Mouse (Mus musculus) testis, adult 2 months (tissue): ENCODE data around the gene Bin2.

Experiments
- CTCF ChIP-seq: fragments of 200-500 bp; IDR thresholded peaks from 2 replicates; pipeline ENCODE4 v1.5.1; 2012; ENCODE audit warnings: low read depth, mild to moderate bottlenecking, inconsistent platforms, low read length, moderate library complexity; ENCODE audit not compliant: control insufficient read depth, insufficient read depth, insufficient replicate concordance
- POLR2A ChIP-seq: fragments of 200-500 bp; IDR thresholded peaks from 2 replicates; pipeline ENCODE4 v1.6.1; 2012; ENCODE audit warnings: low read depth, mild to moderate bottlenecking, inconsistent platforms, low read length, moderate library complexity; ENCODE audit not compliant: control insufficient read depth

DNA sequence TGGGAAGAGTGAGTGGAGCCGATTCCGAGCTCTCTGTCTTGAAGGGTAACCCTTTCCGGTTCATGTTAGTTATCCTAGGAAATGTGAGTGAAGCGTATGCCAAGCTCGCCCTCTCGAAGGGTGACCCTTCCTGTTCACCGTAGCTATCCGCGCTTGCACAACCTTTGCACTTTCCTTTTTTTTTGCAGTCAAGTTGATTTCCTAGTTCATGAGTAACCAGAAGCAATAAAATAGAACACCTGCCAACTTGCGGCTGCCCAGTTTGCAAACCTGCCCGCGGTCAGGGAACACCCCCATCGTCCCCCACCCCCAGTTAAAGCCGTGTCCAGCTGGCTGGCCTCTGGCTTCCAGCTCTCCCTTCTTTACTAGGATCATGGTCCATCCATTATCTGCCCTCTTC is 9.7 kb upstream of the Bin2 start:
- TF ChIP-seq CTCF (peak; percentile 15; the same call in 1 of the 2 replicates), POLR2A (no peak)
